In the genomic region with DNA sequence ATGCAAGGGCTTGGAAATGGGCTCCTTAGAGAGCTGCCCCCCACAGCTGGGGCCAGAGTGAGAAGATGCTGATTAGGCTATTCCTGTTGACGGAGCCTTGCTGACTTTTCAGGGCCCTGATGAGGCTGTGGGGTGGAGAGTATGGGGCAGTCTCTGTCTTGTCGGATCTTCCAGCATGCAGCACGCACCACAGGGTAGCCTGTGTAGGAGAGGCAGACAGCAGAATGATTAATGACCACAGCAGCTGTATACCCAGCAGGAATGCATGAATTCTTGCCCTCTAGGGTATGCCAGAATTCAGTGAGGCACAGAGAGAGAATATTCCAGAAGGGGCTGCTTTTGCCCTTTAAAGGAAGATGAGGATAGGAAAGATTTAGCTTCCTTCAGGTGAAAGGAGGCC, we compare ENCODE assay signal across 16 mouse cellular contexts.
DNase-seq lines count a peak whose midpoint lies in the region; ATAC-seq and TF ChIP-seq lines count a peak whose summit lies in the region.
"Had no signal": no experiment of that assay in that cellular context is flagged by ENCODE, and none has a peak within 500 bp of the region (broad histone marks: within the 10 kb centered on the region; RNA-seq: fewer than 3 reads in every experiment).

No protein-coding gene starts in this region.

- H3K4me1 ChIP-seq in kidney, postnatal 0 days (replicated peaks; ENCODE audit: insufficient read depth, low read length) = no peaks in the 10 kb centered on the region
- peaks cover 3% of the 10 kb centered on the region; the same call in 1 of the 2 replicates for H3K4me1 ChIP-seq in hindbrain, postnatal 0 days (ENCODE audit: insufficient read depth, low read length)
- H3K4me1 ChIP-seq in neural tube, embryonic 14.5 days (ENCODE audit: control insufficient read depth, insufficient read depth, low read length) = peaks cover 8% of the 10 kb centered on the region; the same call in 1 of the 2 replicates
- H3K4me1 ChIP-seq: limb, embryonic 15.5 days; megakaryocyte, embryonic 14.5 days; stomach, embryonic 15.5 days had no signal

- DNase-seq in kidney, postnatal 0 days (ENCODE audit: low spot score) = peak; percentile 74
- no peak for DNase-seq in kidney, postnatal 25 days
- peak; percentile 73 for DNase-seq in embryo, embryonic 10 days (ENCODE audit: low spot score)
- DNase-seq in hindbrain, postnatal 0 days (ENCODE audit: low spot score) = peak; percentile 57
- no peak for DNase-seq in MN1 (ENCODE audit: low spot score)
- DNase-seq in lung, postnatal 25 days (ENCODE audit: low spot score) = no peak
- DNase-seq in adrenal gland, postnatal 36 days = no peak
- DNase-seq: adrenal gland, adult 8-10 months; cerebellum, postnatal 36 days; lung, embryonic 14.5 days; thymus, postnatal 14 days had no signal

- H3K27ac ChIP-seq in kidney, postnatal 0 days = no peak overlapping the region
- no peak overlapping the region for H3K27ac ChIP-seq in hindbrain, postnatal 0 days
- no peak overlapping the region for H3K27ac ChIP-seq in neural tube, embryonic 14.5 days (ENCODE audit: low read depth, low read length)
- H3K27ac ChIP-seq: limb, embryonic 15.5 days; stomach, embryonic 15.5 days had no signal

- no peak for TF ChIP-seq CTCF in kidney, postnatal 0 days (IDR thresholded peaks at IDR 0.05; ENCODE audit: low read depth)
- no peak for TF ChIP-seq CTCF in hindbrain, postnatal 0 days (IDR thresholded peaks at IDR 0.05; ENCODE audit: low read depth)

- no peak overlapping the region for H3K4me2 ChIP-seq in kidney, postnatal 0 days (ENCODE audit: low read length)
- H3K4me2 ChIP-seq in hindbrain, postnatal 0 days (ENCODE audit: low read depth, low read length) = no peak overlapping the region
- no peak overlapping the region for H3K4me2 ChIP-seq in neural tube, embryonic 14.5 days (ENCODE audit: low read depth, low read length)
- H3K4me2 ChIP-seq: limb, embryonic 15.5 days; lung, embryonic 14.5 days; stomach, embryonic 15.5 days had no signal

- no peak overlapping the region for H3K9ac ChIP-seq in kidney, postnatal 0 days (ENCODE audit: low read depth, low read length)
- H3K9ac ChIP-seq in hindbrain, postnatal 0 days (replicated peaks; ENCODE audit: low read length) = no peak overlapping the region
- H3K9ac ChIP-seq in neural tube, embryonic 14.5 days (replicated peaks; ENCODE audit: low read depth, low read length) = no peak overlapping the region
- H3K9ac ChIP-seq: limb, embryonic 15.5 days; lung, embryonic 14.5 days; stomach, embryonic 15.5 days had no signal

- peak; percentile 86 for ATAC-seq in kidney, postnatal 0 days (replicated peaks; ENCODE audit: low FRiP score, low read depth)
- ATAC-seq in hindbrain, postnatal 0 days = peak; percentile 63; the same call in 1 of the 2 replicates
- peak; percentile 79; the same call in 1 of the 2 replicates for ATAC-seq in neural tube, embryonic 14.5 days (ENCODE audit: low read depth)
- ATAC-seq: inflammation-experienced regulatory T-cells, adult 6 months had no signal

- WGBS in kidney, postnatal 0 days = 20% methylated on average over 3 of the region's 3 CpGs
- WGBS in hindbrain, postnatal 0 days = 22% methylated on average over 3 of the region's 3 CpGs
- 6% methylated on average over 3 of the region's 3 CpGs for WGBS in neural tube, embryonic 14.5 days

- H3K4me3 ChIP-seq in kidney, postnatal 0 days (replicated peaks; ENCODE audit: low read depth, low read length) = no peak overlapping the region
- H3K4me3 ChIP-seq in hindbrain, postnatal 0 days (ENCODE audit: low read length) = no peak overlapping the region
- H3K4me3 ChIP-seq in neural tube, embryonic 14.5 days (ENCODE audit: low read depth, low read length) = no peak overlapping the region
- H3K4me3 ChIP-seq: limb, embryonic 15.5 days; megakaryocyte, embryonic 14.5 days; stomach, embryonic 15.5 days had no signal

- no peaks in the 10 kb centered on the region for H3K9me3 ChIP-seq in kidney, postnatal 0 days (replicated peaks; ENCODE audit: low read length)
- H3K9me3 ChIP-seq in hindbrain, postnatal 0 days (ENCODE audit: low read length) = no peaks in the 10 kb centered on the region
- H3K9me3 ChIP-seq in neural tube, embryonic 14.5 days (ENCODE audit: control insufficient read depth, low read length) = no peaks in the 10 kb centered on the region
- H3K9me3 ChIP-seq: limb, embryonic 15.5 days; stomach, embryonic 15.5 days had no signal

- H3K27me3 ChIP-seq in kidney, postnatal 0 days (ENCODE audit: insufficient read depth, low read length) = no peaks in the 10 kb centered on the region
- no peaks in the 10 kb centered on the region for H3K27me3 ChIP-seq in hindbrain, postnatal 0 days (ENCODE audit: insufficient read depth, low read length)
- H3K27me3 ChIP-seq in neural tube, embryonic 14.5 days (ENCODE audit: control insufficient read depth, insufficient read depth, low read length) = no peaks in the 10 kb centered on the region
- H3K27me3 ChIP-seq: limb, embryonic 15.5 days; stomach, embryonic 15.5 days had no signal

- no peaks in the 10 kb centered on the region for H3K36me3 ChIP-seq in kidney, postnatal 0 days (ENCODE audit: insufficient read depth, low read length)
- no peaks in the 10 kb centered on the region for H3K36me3 ChIP-seq in hindbrain, postnatal 0 days (ENCODE audit: insufficient read depth, low read length)
- no peaks in the 10 kb centered on the region for H3K36me3 ChIP-seq in neural tube, embryonic 14.5 days (ENCODE audit: control insufficient read depth, insufficient read depth, low read length)
- H3K36me3 ChIP-seq: limb, embryonic 15.5 days; stomach, embryonic 15.5 days had no signal

Comparison
In these comparisons a context has a peak if more than half of its experiments do, and no peak if none do; other contexts are left out.
1. DNase-seq: peak in kidney, postnatal 0 days (single experiment), embryo, embryonic 10 days (single experiment) and hindbrain, postnatal 0 days (single experiment); none in kidney, postnatal 25 days (0 of 2), MN1 (single experiment), lung, postnatal 25 days (single experiment) and adrenal gland, postnatal 36 days (0 of 2).
2. Peak in every context shown above with its lines, with median percentiles within 50 percentile points of each other: ATAC-seq.